ENCODE assay signal across 8 mouse cellular contexts in genomic region chr2:3285181-3285530, GRCm38 (mm10). TPM values are rescaled to one million over a fixed set of nuclear protein-coding genes. Genes with fewer than 3 reads are reported as not detected.
DNase-seq lines count a peak whose midpoint lies in the region; ATAC-seq and TF ChIP-seq lines count a peak whose summit lies in the region.

No protein-coding gene starts in this region.

- H3K4me3 ChIP-seq in lung, embryonic 14.5 days (ENCODE audit: low read depth, low read length) = peak overlapping the region; percentile 83
- H3K4me3 ChIP-seq in brown adipose tissue, adult 24 weeks (ENCODE audit: insufficient read depth, low read depth, low read length) = peak overlapping the region; percentile 87
- peak overlapping the region; percentile 64 to 98 for H3K4me3 ChIP-seq in heart, embryonic 14.5 days (ENCODE audit: control insufficient read depth in 1 of 2, insufficient read depth in 1 of 2, low read depth in 1 of 2, low read length in 2 of 2)
- H3K4me3 ChIP-seq in liver, embryonic 13.5 days (replicated peaks) = peak overlapping the region; percentile 89
- H3K4me3 ChIP-seq in stomach, embryonic 16.5 days (replicated peaks; ENCODE audit: low read length) = peak overlapping the region; percentile 83

- H3K27me3 ChIP-seq in lung, embryonic 14.5 days (ENCODE audit: insufficient read depth, low read length) = no peaks in the 10 kb centered on the region
- H3K27me3 ChIP-seq in heart, embryonic 14.5 days (ENCODE audit: control insufficient read depth, insufficient read depth, low read length) = no peaks in the 10 kb centered on the region
- no peaks in the 10 kb centered on the region for H3K27me3 ChIP-seq in liver, embryonic 13.5 days
- H3K27me3 ChIP-seq in stomach, embryonic 16.5 days (ENCODE audit: control insufficient read depth, insufficient read depth, low read length) = no peaks in the 10 kb centered on the region

- DNase-seq in lung, embryonic 14.5 days = no peak
- no peak for DNase-seq in lung, postnatal 4 days
- DNase-seq in liver, embryonic 13.5 days = no peak
- no peak for DNase-seq in urinary bladder, postnatal 36 days (ENCODE audit: low spot score in 2 of 2)
- no peak for DNase-seq in B cell, adult 2 months

- ATAC-seq in lung, embryonic 14.5 days (ENCODE audit: insufficient read depth) = no peak
- no peak for ATAC-seq in heart, embryonic 14.5 days (ENCODE audit: insufficient number of reproducible peaks, insufficient read depth, low FRiP score, low read depth)
- no peak for ATAC-seq in liver, embryonic 13.5 days (ENCODE audit: low read depth)
- ATAC-seq in stomach, embryonic 16.5 days (ENCODE audit: insufficient read depth, low FRiP score) = no peak

- H3K9ac ChIP-seq in lung, embryonic 14.5 days = peak overlapping the region; percentile 77
- peak overlapping the region; percentile 93 for H3K9ac ChIP-seq in heart, embryonic 14.5 days (ENCODE audit: low read length)
- H3K9ac ChIP-seq in liver, embryonic 13.5 days = peak overlapping the region; percentile 89
- peak overlapping the region; percentile 83 for H3K9ac ChIP-seq in stomach, embryonic 16.5 days (ENCODE audit: low read length)

- H3K4me2 ChIP-seq in lung, embryonic 14.5 days = peak overlapping the region; percentile 76
- H3K4me2 ChIP-seq in heart, embryonic 14.5 days (ENCODE audit: low read length) = peak overlapping the region; percentile 78
- peak overlapping the region; percentile 98 for H3K4me2 ChIP-seq in liver, embryonic 13.5 days
- peak overlapping the region; percentile 66 for H3K4me2 ChIP-seq in stomach, embryonic 16.5 days (ENCODE audit: low read depth, low read length)

- no peak for TF ChIP-seq CTCF in lung, embryonic 14.5 days (IDR thresholded peaks at IDR 0.05; ENCODE audit: low read depth)

- H3K36me3 ChIP-seq in lung, embryonic 14.5 days (ENCODE audit: insufficient read depth) = no peaks in the 10 kb centered on the region
- H3K36me3 ChIP-seq in heart, embryonic 14.5 days (ENCODE audit: control insufficient read depth, insufficient read depth, low read length) = no peaks in the 10 kb centered on the region
- H3K36me3 ChIP-seq in liver, embryonic 13.5 days = no peaks in the 10 kb centered on the region
- H3K36me3 ChIP-seq in stomach, embryonic 16.5 days (ENCODE audit: control insufficient read depth, insufficient read depth, low read length) = no peaks in the 10 kb centered on the region

- no peaks in the 10 kb centered on the region for H3K9me3 ChIP-seq in lung, embryonic 14.5 days (ENCODE audit: low read depth, low read length)
- H3K9me3 ChIP-seq in heart, embryonic 14.5 days (ENCODE audit: control insufficient read depth, low read length) = no peaks in the 10 kb centered on the region
- no peaks in the 10 kb centered on the region for H3K9me3 ChIP-seq in liver, embryonic 13.5 days (replicated peaks)
- no peaks in the 10 kb centered on the region for H3K9me3 ChIP-seq in stomach, embryonic 16.5 days (replicated peaks; ENCODE audit: control insufficient read depth, low read length)

- 0 out of 2 replicates have a peak overlapping the region, but pooled peaks have one; percentile 89 for H3K27ac ChIP-seq in lung, embryonic 14.5 days (ENCODE audit: low read depth)
- peak overlapping the region; percentile 53 for H3K27ac ChIP-seq in brown adipose tissue, adult 24 weeks (replicated peaks; ENCODE audit: low read depth, low read length)
- H3K27ac ChIP-seq in heart, embryonic 14.5 days (replicated peaks in 1 of 2; ENCODE audit: control insufficient read depth in 1 of 2, insufficient read depth in 1 of 2, low read depth in 2 of 2, low read length in 2 of 2) = peak overlapping the region; percentile 73 to 91
- peak overlapping the region; percentile 77; the same call in 1 of the 2 replicates for H3K27ac ChIP-seq in liver, embryonic 13.5 days
- 0 out of 2 replicates have a peak overlapping the region, but pooled peaks have one; percentile 89 for H3K27ac ChIP-seq in stomach, embryonic 16.5 days (ENCODE audit: low read length)

- H3K4me1 ChIP-seq in lung, embryonic 14.5 days (ENCODE audit: insufficient read depth) = peaks cover 7% of the 10 kb centered on the region
- peaks cover 2% of the 10 kb centered on the region; the same call in 1 of the 2 replicates for H3K4me1 ChIP-seq in brown adipose tissue, adult 24 weeks (ENCODE audit: control insufficient read depth, insufficient read depth, insufficient read length, low read length)
- peaks cover 6 to 20% of the 10 kb centered on the region in 2 experiments for H3K4me1 ChIP-seq in heart, embryonic 14.5 days (ENCODE audit: control insufficient read depth in 2 of 2, insufficient read depth in 2 of 2, low read length in 2 of 2)
- peaks cover 36% of the 10 kb centered on the region for H3K4me1 ChIP-seq in liver, embryonic 13.5 days (replicated peaks)
- peaks cover 13% of the 10 kb centered on the region for H3K4me1 ChIP-seq in stomach, embryonic 16.5 days (ENCODE audit: control insufficient read depth, insufficient read depth, low read length)

- under 1% methylated on average over 6 of the region's 6 CpGs for WGBS in lung, embryonic 14.5 days
- WGBS in heart, embryonic 14.5 days = 1% methylated on average over 6 of the region's 6 CpGs
- 3% methylated on average over 6 of the region's 6 CpGs for WGBS in liver, embryonic 13.5 days (ENCODE audit: insufficient replicate concordance)
- 1% methylated on average over 6 of the region's 6 CpGs for WGBS in stomach, embryonic 16.5 days

RNA-seq across cellular contexts. Expression of gene Nmt2, which starts 1.1 kb away (rescaled TPM):
- polyA plus RNA-seq in lung, embryonic 14.5 days (2014; fragmentation: Nextera tagmentation; extraction: Ambion mirVana) = 41.3 and 41.6 TPM in 2 replicates
- polyA plus RNA-seq in brown adipose tissue, adult 24 weeks (2012; ENCODE audit: insufficient read depth, insufficient read length, missing spikeins) = 24.5 and 28.6 TPM in 2 replicates
- polyA plus RNA-seq in heart, embryonic 14.5 days (2014; fragmentation: Nextera tagmentation; extraction: Ambion mirVana) = 30.2 and 34.9 TPM in 2 replicates
- polyA plus RNA-seq in liver, embryonic 13.5 days (2015; fragmentation: Nextera tagmentation; extraction: Ambion mirVana) = 19.7 and 21.2 TPM in 2 replicates
- polyA plus RNA-seq in stomach, embryonic 16.5 days (2015; fragmentation: Nextera tagmentation; extraction: Ambion mirVana) = 36.7 and 39.3 TPM in 2 replicates

RNA-seq across cellular contexts. Expression of gene Rpp38, which starts 47.3 kb away (rescaled TPM):
- 26.3 and 26.8 TPM in 2 replicates for polyA plus RNA-seq in lung, embryonic 14.5 days (2014; fragmentation: Nextera tagmentation; extraction: Ambion mirVana)
- polyA plus RNA-seq in brown adipose tissue, adult 24 weeks (2012; ENCODE audit: insufficient read depth, insufficient read length, missing spikeins) = 6.7 and 13.6 TPM in 2 replicates
- 12.5 and 12.8 TPM in 2 replicates for polyA plus RNA-seq in heart, embryonic 14.5 days (2014; fragmentation: Nextera tagmentation; extraction: Ambion mirVana)
- 15.6 and 19.1 TPM in 2 replicates for polyA plus RNA-seq in liver, embryonic 13.5 days (2015; fragmentation: Nextera tagmentation; extraction: Ambion mirVana)
- 21.1 and 22.0 TPM in 2 replicates for polyA plus RNA-seq in stomach, embryonic 16.5 days (2015; fragmentation: Nextera tagmentation; extraction: Ambion mirVana)

RNA-seq across cellular contexts. Expression of gene Acbd7, which starts 50.8 kb away (rescaled TPM):
- polyA plus RNA-seq in lung, embryonic 14.5 days (2014; fragmentation: Nextera tagmentation; extraction: Ambion mirVana) = 0.51 and 0.92 TPM in 2 replicates
- not detected in 2 replicates for polyA plus RNA-seq in brown adipose tissue, adult 24 weeks (2012; ENCODE audit: insufficient read depth, insufficient read length, missing spikeins)
- 0.70 and 0.85 TPM in 2 replicates for polyA plus RNA-seq in heart, embryonic 14.5 days (2014; fragmentation: Nextera tagmentation; extraction: Ambion mirVana)
- 0.68 and 1.2 TPM in 2 replicates for polyA plus RNA-seq in liver, embryonic 13.5 days (2015; fragmentation: Nextera tagmentation; extraction: Ambion mirVana)
- polyA plus RNA-seq in stomach, embryonic 16.5 days (2015; fragmentation: Nextera tagmentation; extraction: Ambion mirVana) = 0.96 and 1.1 TPM in 2 replicates
